Mouse (Mus musculus) naive thymus-derived CD4-positive, alpha-beta T cell, adult 5 months (primary cell): Measurements from ENCODE around the gene Gpr141. TPM values are rescaled to one million over a fixed set of nuclear protein-coding genes. Genes with fewer than 3 reads are reported as not detected.

ENCODE experiments used
- polyA plus RNA-seq: library from polyadenylated mRNA; unstranded; fragments of 100-300 nt; shearing (Covaris generic); gene quantifications from one replicate; pipeline ENCODE4 v1.2.1, GENCODE M21; 2017

Gpr141 gene
- 0.31 TPM for polyA plus RNA-seq

DNA sequence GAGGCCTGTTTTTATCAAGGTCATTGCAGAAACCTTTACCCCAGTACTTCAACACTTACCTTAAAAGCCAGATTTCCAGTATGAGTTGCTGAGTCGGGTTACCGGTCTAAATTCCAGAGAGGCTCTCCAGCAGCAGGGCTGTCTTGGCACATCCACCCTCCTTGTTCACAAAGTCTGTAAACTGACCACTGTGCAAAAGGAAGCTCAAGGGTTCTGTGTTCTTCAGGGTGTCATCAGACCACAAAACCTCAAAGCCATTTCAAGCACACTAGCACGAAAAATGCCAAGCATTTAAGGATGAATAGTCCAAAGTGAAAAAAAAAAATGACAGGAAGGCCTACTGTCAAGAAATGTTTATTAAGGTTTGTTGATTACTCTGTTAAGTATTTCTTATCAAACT, at the start of gene Gpr141:
Gene Gpr141 (minus strand): TSS at position 187 of the 400 bp plus-strand sequence.

Other genes starting within 250 kb of the Gpr141 start
- gene Epdr1, start 204.3 kb downstream of the Gpr141 start, polyA plus RNA-seq, result not detected
- not detected for gene Sfrp4, start 201.2 kb downstream of the Gpr141 start, polyA plus RNA-seq
- not detected for gene Nme8, start 126.5 kb downstream of the Gpr141 start, polyA plus RNA-seq